21 mouse cellular contexts compared by ENCODE assay signal in genomic region chr10:87325769-87326168, GRCm38 (mm10).
A peak's percentile ranks its signal among the peaks of the same experiment; 100 is the strongest.
DNase-seq lines count a peak whose midpoint lies in the region; ATAC-seq and TF ChIP-seq lines count a peak whose summit lies in the region.
"Had no signal": no experiment of that assay in that cellular context is flagged by ENCODE, and none has a peak within 500 bp of the region (broad histone marks: within the 10 kb centered on the region; RNA-seq: fewer than 3 reads in every experiment).

No protein-coding gene starts in this region.

- no peak overlapping the region for H3K27ac ChIP-seq in hindbrain, embryonic 11.5 days (ENCODE audit: low read depth, low read length)
- H3K27ac ChIP-seq in hindbrain, embryonic 10.5 days: no peak overlapping the region
- H3K27ac ChIP-seq in stomach, embryonic 14.5 days (ENCODE audit: low read length): no peak overlapping the region
- H3K27ac ChIP-seq in stomach, postnatal 0 days (replicated peaks): no peak overlapping the region
- no peak overlapping the region for H3K27ac ChIP-seq in intestine, embryonic 15.5 days
- H3K27ac ChIP-seq: heart, embryonic 13.5 days; limb, embryonic 15.5 days had no signal

- no peak overlapping the region for H3K9ac ChIP-seq in hindbrain, embryonic 11.5 days (ENCODE audit: low read depth, low read length)
- no peak overlapping the region for H3K9ac ChIP-seq in stomach, embryonic 14.5 days (replicated peaks; ENCODE audit: low read depth, low read length)
- no peak overlapping the region for H3K9ac ChIP-seq in stomach, postnatal 0 days (ENCODE audit: low read length)
- H3K9ac ChIP-seq in intestine, embryonic 15.5 days: no peak overlapping the region
- H3K9ac ChIP-seq: heart, embryonic 13.5 days; limb, embryonic 15.5 days had no signal

- no peak overlapping the region for H3K4me3 ChIP-seq in hindbrain, embryonic 11.5 days (ENCODE audit: low read depth, low read length)
- H3K4me3 ChIP-seq in hindbrain, embryonic 10.5 days: no peak overlapping the region
- no peak overlapping the region for H3K4me3 ChIP-seq in stomach, embryonic 14.5 days (ENCODE audit: low read depth, low read length)
- no peak overlapping the region for H3K4me3 ChIP-seq in stomach, postnatal 0 days (ENCODE audit: low read depth, low read length)
- no peak overlapping the region for H3K4me3 ChIP-seq in intestine, embryonic 15.5 days (replicated peaks)
- H3K4me3 ChIP-seq: erythroblast, embryonic 14.5 days; heart, embryonic 13.5 days; limb, embryonic 15.5 days; megakaryocyte, embryonic 14.5 days had no signal

- TF ChIP-seq CTCF in stomach, postnatal 0 days (IDR thresholded peaks at IDR 0.05; ENCODE audit: low read depth): no peak

- no peaks in the 10 kb centered on the region for H3K4me1 ChIP-seq in hindbrain, embryonic 11.5 days (replicated peaks; ENCODE audit: control insufficient read depth, insufficient read depth, low read length)
- H3K4me1 ChIP-seq in hindbrain, embryonic 10.5 days (replicated peaks): peaks cover 7% of the 10 kb centered on the region; the same call in 1 of the 2 replicates
- H3K4me1 ChIP-seq in stomach, embryonic 14.5 days (ENCODE audit: control insufficient read depth, insufficient read depth, low read length): no peaks in the 10 kb centered on the region
- no peaks in the 10 kb centered on the region for H3K4me1 ChIP-seq in stomach, postnatal 0 days (replicated peaks; ENCODE audit: control insufficient read depth, insufficient read depth)
- no peaks in the 10 kb centered on the region for H3K4me1 ChIP-seq in intestine, embryonic 15.5 days (replicated peaks)
- H3K4me1 ChIP-seq: heart, embryonic 13.5 days; limb, embryonic 15.5 days; megakaryocyte, embryonic 14.5 days had no signal

- ATAC-seq in hindbrain, embryonic 11.5 days (ENCODE audit: low FRiP score): no peak
- ATAC-seq in stomach, embryonic 14.5 days (ENCODE audit: insufficient number of reproducible peaks, insufficient read depth, low FRiP score, low read depth): peak; percentile 37; the same call in 1 of the 2 replicates
- no peak for ATAC-seq in stomach, postnatal 0 days (ENCODE audit: low FRiP score, low TSS enrichment)
- 0 out of 2 replicates have a peak, but pooled peaks have one; percentile 8 for ATAC-seq in intestine, embryonic 15.5 days
- ATAC-seq in CD4-positive, CD25-positive, alpha-beta regulatory T cell, adult 4 months: no peak

- H3K27me3 ChIP-seq in hindbrain, embryonic 11.5 days (ENCODE audit: control insufficient read depth, insufficient read depth, low read length): no peaks in the 10 kb centered on the region
- H3K27me3 ChIP-seq in hindbrain, embryonic 10.5 days (ENCODE audit: insufficient read depth, poor library complexity, severe bottlenecking): no peaks in the 10 kb centered on the region
- H3K27me3 ChIP-seq in stomach, embryonic 14.5 days (ENCODE audit: control insufficient read depth, insufficient read depth, low read length): no peaks in the 10 kb centered on the region
- H3K27me3 ChIP-seq in stomach, postnatal 0 days (ENCODE audit: control insufficient read depth, insufficient read depth, low read length): no peaks in the 10 kb centered on the region
- H3K27me3 ChIP-seq in intestine, embryonic 15.5 days (replicated peaks): no peaks in the 10 kb centered on the region
- H3K27me3 ChIP-seq: heart, embryonic 13.5 days; limb, embryonic 15.5 days; megakaryocyte, embryonic 14.5 days had no signal

- H3K4me2 ChIP-seq in hindbrain, embryonic 11.5 days (replicated peaks; ENCODE audit: low read depth, low read length): no peak overlapping the region
- H3K4me2 ChIP-seq in stomach, embryonic 14.5 days (replicated peaks; ENCODE audit: low read depth, low read length): no peak overlapping the region
- H3K4me2 ChIP-seq in stomach, postnatal 0 days (replicated peaks; ENCODE audit: low read depth): no peak overlapping the region
- H3K4me2 ChIP-seq in intestine, embryonic 15.5 days (replicated peaks): no peak overlapping the region
- H3K4me2 ChIP-seq: heart, embryonic 13.5 days; limb, embryonic 15.5 days had no signal

- H3K9me3 ChIP-seq in hindbrain, embryonic 11.5 days (ENCODE audit: control insufficient read depth, low read length): no peaks in the 10 kb centered on the region
- no peaks in the 10 kb centered on the region for H3K9me3 ChIP-seq in hindbrain, embryonic 10.5 days
- H3K9me3 ChIP-seq in stomach, embryonic 14.5 days (ENCODE audit: control insufficient read depth, low read depth, low read length): no peaks in the 10 kb centered on the region
- H3K9me3 ChIP-seq in stomach, postnatal 0 days (ENCODE audit: control insufficient read depth, low read length): no peaks in the 10 kb centered on the region
- no peaks in the 10 kb centered on the region for H3K9me3 ChIP-seq in intestine, embryonic 15.5 days
- H3K9me3 ChIP-seq: heart, embryonic 13.5 days; limb, embryonic 15.5 days had no signal

- TF ChIP-seq EP300 in stomach, postnatal 0 days (optimal IDR thresholded peaks at IDR 0.05): no peak

- H3K36me3 ChIP-seq in hindbrain, embryonic 11.5 days (ENCODE audit: control insufficient read depth, insufficient read depth, low read length): no peaks in the 10 kb centered on the region
- no peaks in the 10 kb centered on the region for H3K36me3 ChIP-seq in hindbrain, embryonic 10.5 days
- no peaks in the 10 kb centered on the region for H3K36me3 ChIP-seq in stomach, embryonic 14.5 days (ENCODE audit: control insufficient read depth, insufficient read depth, low read length)
- no peaks in the 10 kb centered on the region for H3K36me3 ChIP-seq in stomach, postnatal 0 days (ENCODE audit: control insufficient read depth, insufficient read depth, low read length)
- H3K36me3 ChIP-seq in intestine, embryonic 15.5 days: no peaks in the 10 kb centered on the region
- H3K36me3 ChIP-seq: heart, embryonic 13.5 days; limb, embryonic 15.5 days had no signal

- WGBS in hindbrain, embryonic 11.5 days: 60% methylated on average over 6 of the region's 6 CpGs
- WGBS in hindbrain, embryonic 10.5 days: 78% methylated on average over 6 of the region's 6 CpGs
- 63% methylated on average over 6 of the region's 6 CpGs for WGBS in stomach, embryonic 14.5 days
- WGBS in stomach, postnatal 0 days: 63% methylated on average over 5 of the region's 6 CpGs
- WGBS in intestine, embryonic 15.5 days: 70% methylated on average over 6 of the region's 6 CpGs

- peak; percentile 9 for DNase-seq in hindbrain, embryonic 11.5 days (ENCODE audit: low spot score)
- DNase-seq in hindbrain, embryonic 10.5 days (ENCODE audit: low spot score): no peak
- DNase-seq in stomach, postnatal 0 days (ENCODE audit: low spot score): no peak
- no peak for DNase-seq in adipocyte (ENCODE audit: low spot score)
- no peak for DNase-seq in left cerebral cortex, adult 11 months (ENCODE audit: low spot score)
- DNase-seq: adrenal gland, postnatal 10 days; cerebellum, adult 18-20 months; heart, adult 11 months; heart, postnatal 36 days; kidney, adult 8-10 months; kidney, postnatal 4 days; lung, postnatal 10 days; spleen, adult 18-20 months; thymus, postnatal 14 days had no signal

Comparison
In these comparisons a context has a peak if more than half of its experiments do, and no peak if none do; other contexts are left out.
1. ATAC-seq: peak in stomach, embryonic 14.5 days (single experiment) and intestine, embryonic 15.5 days (single experiment); none in hindbrain, embryonic 11.5 days (single experiment), stomach, postnatal 0 days (single experiment) and CD4-positive, CD25-positive, alpha-beta regulatory T cell, adult 4 months (single experiment).